Mouse (Mus musculus) bone marrow, adult 2 months (tissue): Measurements from ENCODE around the gene Lasp1.

Source experiments
- CTCF ChIP-seq: fragments of 200-500 bp; IDR thresholded peaks from 2 replicates; pipeline ENCODE4 v1.5.1; 2011; ENCODE audit warnings: low read length, control low read depth; ENCODE audit not compliant: control insufficient read depth, insufficient read depth
- POLR2A ChIP-seq: fragments of 200-500 bp; IDR thresholded peaks from 2 replicates; pipeline ENCODE4 v1.6.1; 2011; ENCODE audit warnings: low read depth, mild to moderate bottlenecking, control low read depth, low read length, borderline replicate concordance; ENCODE audit not compliant: control insufficient read depth

- TF ChIP-seq POLR2A (no peak), CTCF (no peak)
Measured at GRCm38 (mm10) chr11:97797369-97798082, 1.3 kb upstream of the Lasp1 start.
